Mouse (Mus musculus) urinary bladder, postnatal 4 days (tissue): ENCODE measurements around the gene Brd3.
A peak's percentile ranks its signal among the peaks of the same experiment; 100 is the strongest.

Experiments used
- DNase-seq, 2 experiments: peaks; one replicate each; pipeline ENCODE4 v3.0.0; 2021 to 2022; ENCODE audit warnings: low spot score in 2 of 2

The Brd3 gene

GRCm38 (mm10) chr2:27426855-27427457 is 80.5 kb downstream of the Brd3 start, which contains the start of gene Vav2:
Gene Vav2, minus strand, starts transcription at chr2:27427033.
- peak; percentile 92 to 93 for DNase-seq

- no peak for DNase-seq
These were observed 81.0 kb downstream of the Brd3 start for GRCm38 (mm10) chr2:27426406-27426854.

GRCm38 (mm10) chr2:27425751-27426405 is 81.6 kb downstream of the Brd3 start:
- no peak for DNase-seq

- DNase-seq: no peak
These were observed 82.3 kb downstream of the Brd3 start for GRCm38 (mm10) chr2:27425161-27425611.

- DNase-seq: no peak
These were observed 83.9 kb downstream of the Brd3 start for GRCm38 (mm10) chr2:27423596-27423995.

- DNase-seq: no peak
These were observed 86.0 kb downstream of the Brd3 start for GRCm38 (mm10) chr2:27421293-27422068.

GRCm38 (mm10) chr2:27418577-27419070 is 88.8 kb downstream of the Brd3 start:
- peak in 1 of 2 experiments; percentile 58 for DNase-seq

GRCm38 (mm10) chr2:27417648-27418153 is 89.8 kb downstream of the Brd3 start:
- DNase-seq: no peak

- DNase-seq: peak in 1 of 2 experiments; percentile 43
These were observed 91.0 kb downstream of the Brd3 start for GRCm38 (mm10) chr2:27416425-27416824.

GRCm38 (mm10) chr2:27415060-27415783 is 92.2 kb downstream of the Brd3 start:
- no peak for DNase-seq

- DNase-seq: no peak
These were observed 93.4 kb downstream of the Brd3 start for GRCm38 (mm10) chr2:27413936-27414657.

- no peak for DNase-seq
These were observed 93.9 kb downstream of the Brd3 start for GRCm38 (mm10) chr2:27413582-27413935.

- no peak for DNase-seq
These were observed 95.1 kb downstream of the Brd3 start for GRCm38 (mm10) chr2:27412245-27412800.

GRCm38 (mm10) chr2:27411688-27412174 is 95.7 kb downstream of the Brd3 start:
- DNase-seq: no peak

GRCm38 (mm10) chr2:27410518-27411140 is 96.8 kb downstream of the Brd3 start:
- no peak for DNase-seq

GRCm38 (mm10) chr2:27408194-27408593 is 99.3 kb downstream of the Brd3 start:
- DNase-seq: no peak

- DNase-seq: no peak
These were observed 100.5 kb downstream of the Brd3 start for GRCm38 (mm10) chr2:27406928-27407327.

GRCm38 (mm10) chr2:27405094-27405884 is 102.2 kb downstream of the Brd3 start:
- peak in 1 of 2 experiments; percentile 16 for DNase-seq
